Mouse (Mus musculus) testis, adult 2 months (tissue): ENCODE measurements around the gene Pou5f1.

Experiments used
- CTCF ChIP-seq: fragments of 200-500 bp; IDR thresholded peaks from 2 replicates; pipeline ENCODE4 v1.5.1; 2012; ENCODE audit warnings: low read depth, mild to moderate bottlenecking, inconsistent platforms, low read length, moderate library complexity; ENCODE audit not compliant: control insufficient read depth, insufficient read depth, insufficient replicate concordance
- POLR2A ChIP-seq: fragments of 200-500 bp; IDR thresholded peaks from 2 replicates; pipeline ENCODE4 v1.6.1; 2012; ENCODE audit warnings: low read depth, mild to moderate bottlenecking, inconsistent platforms, low read length, moderate library complexity; ENCODE audit not compliant: control insufficient read depth

- TF ChIP-seq CTCF, result no peak
- TF ChIP-seq POLR2A, result no peak
These were observed 20.1 kb upstream of the Pou5f1 start for GRCm38 (mm10) chr17:35485702-35486101.
